Mouse (Mus musculus) embryo, embryonic 10 days (tissue): Measurements from ENCODE around the gene Smg5.
"Not testable (repeated sequence)": the region's sequence is repeated elsewhere in the genome, so short reads cannot be mapped to it uniquely, and the experiment has no call there.

Experiments
- DNase-seq: peaks from one replicate; pipeline ENCODE4 v3.0.0-alpha.2; 2015; ENCODE audit warnings: low spot score

The Smg5 gene

GRCm38 (mm10) chr3:88354396-88355165 is 18.5 kb downstream of the Smg5 start:
- peak; percentile 24 for DNase-seq

GRCm38 (mm10) chr3:88359584-88359983 is 23.5 kb downstream of the Smg5 start:
- DNase-seq: no peak

GRCm38 (mm10) chr3:88359989-88360388 is 23.9 kb downstream of the Smg5 start:
- DNase-seq: no peak

GRCm38 (mm10) chr3:88361096-88361495 is 25.0 kb downstream of the Smg5 start:
- DNase-seq: no peak

- DNase-seq: no peak
Measured at GRCm38 (mm10) chr3:88361612-88362313, 25.7 kb downstream of the Smg5 start.

- DNase-seq: no peak
Measured at GRCm38 (mm10) chr3:88363700-88364099, 27.6 kb downstream of the Smg5 start.

GRCm38 (mm10) chr3:88364337-88364736 is 28.3 kb downstream of the Smg5 start, which contains the start of gene Paqr6:
TSS of gene Paqr6 (plus strand) at chr3:88364584.
- peak; percentile 83 for DNase-seq

GRCm38 (mm10) chr3:88365705-88366361 is 29.8 kb downstream of the Smg5 start:
- no peak for DNase-seq

GRCm38 (mm10) chr3:88366830-88367428 is 30.9 kb downstream of the Smg5 start:
- DNase-seq: peak; percentile 42

- DNase-seq: not testable (repeated sequence)
Measured at GRCm38 (mm10) chr3:88367517-88367916, 31.5 kb downstream of the Smg5 start.

- not testable (repeated sequence) for DNase-seq
Measured at GRCm38 (mm10) chr3:88368511-88368910, 32.5 kb downstream of the Smg5 start.

GRCm38 (mm10) chr3:88372643-88373042 is 36.6 kb downstream of the Smg5 start, which contains the start of gene Bglap3:
TSS of gene Bglap3 (minus strand) at chr3:88372743.
- DNase-seq: not testable (repeated sequence)

- peak; percentile 71 for DNase-seq
Measured at GRCm38 (mm10) chr3:88375750-88376626, 39.9 kb downstream of the Smg5 start.

GRCm38 (mm10) chr3:88376644-88377043 is 40.6 kb downstream of the Smg5 start:
- DNase-seq: not testable (repeated sequence)

GRCm38 (mm10) chr3:88378599-88378998 is 42.5 kb downstream of the Smg5 start, which contains the start of gene Bglap2:
TSS of gene Bglap2 (minus strand) at chr3:88378699.
- not testable (repeated sequence) for DNase-seq

- peak; percentile 61 for DNase-seq
Measured at GRCm38 (mm10) chr3:88381389-88382315, 45.6 kb downstream of the Smg5 start.

GRCm38 (mm10) chr3:88382383-88382782 is 46.3 kb downstream of the Smg5 start:
- not testable (repeated sequence) for DNase-seq

GRCm38 (mm10) chr3:88384364-88384763 is 48.3 kb downstream of the Smg5 start, which contains the start of gene Bglap:
TSS of gene Bglap (minus strand) at chr3:88384464.
- DNase-seq: no peak

- DNase-seq: no peak
Measured at GRCm38 (mm10) chr3:88393776-88394375, 57.8 kb downstream of the Smg5 start.
